Mouse (Mus musculus) naive thymus-derived CD4-positive, alpha-beta T cell, adult 2 months (primary cell): ENCODE results near the gene Slc9a7.

Experiments used
- DNase-seq: peaks from one replicate; pipeline ENCODE4 v3.0.0-alpha.2; 2011; ENCODE audit warnings: low read depth

The Slc9a7 gene

GRCm38 (mm10) chrX:20291282-20292039 lies at the start of gene Slc9a7:
Gene Slc9a7 (minus strand): TSS chrX:20291807.
- peak; percentile 50 for DNase-seq

DNA sequence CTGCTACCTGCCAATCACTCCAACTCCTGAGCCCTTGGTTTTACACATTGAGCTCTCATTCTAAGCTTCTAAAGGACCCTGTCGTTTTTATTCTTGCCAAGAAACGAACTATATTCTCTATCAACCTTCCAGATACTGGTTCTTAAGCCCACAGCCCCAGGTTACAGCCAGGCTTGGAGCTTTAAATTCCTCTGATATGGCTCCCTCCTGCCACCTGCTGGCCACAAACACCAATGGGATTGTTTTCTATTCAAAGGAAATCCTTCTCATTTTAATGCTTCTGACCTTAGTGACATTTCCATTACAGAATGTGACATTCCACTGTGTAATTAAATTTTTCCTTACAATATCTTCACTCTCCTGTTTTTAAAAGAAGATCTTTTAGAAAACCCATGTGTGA lies 44.1 kb upstream of the Slc9a7 start:
- DNase-seq, result peak; percentile 54

GRCm38 (mm10) chrX:20332756-20333155 lies 41.1 kb upstream of the Slc9a7 start:
- DNase-seq, result no peak

DNA sequence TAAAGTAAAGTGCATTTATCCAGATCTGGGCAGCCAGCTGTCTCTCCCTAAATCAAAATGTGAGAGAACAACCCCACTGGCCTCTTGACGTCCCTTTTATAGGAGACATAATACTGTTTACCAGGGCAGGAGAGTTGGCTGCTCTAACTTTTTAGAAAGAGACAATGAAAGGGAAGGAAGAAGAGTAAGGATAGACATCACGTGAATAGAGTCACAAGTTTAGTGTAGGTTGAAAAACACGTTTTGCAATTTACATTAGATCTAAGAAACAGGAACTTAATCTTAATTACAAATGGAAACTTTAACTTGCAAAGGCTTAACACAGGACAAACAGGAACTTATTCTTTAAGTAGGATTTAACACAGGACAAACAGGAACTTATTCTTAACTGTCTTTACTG lies 15.6 kb upstream of the Slc9a7 start:
- no peak for DNase-seq

DNA sequence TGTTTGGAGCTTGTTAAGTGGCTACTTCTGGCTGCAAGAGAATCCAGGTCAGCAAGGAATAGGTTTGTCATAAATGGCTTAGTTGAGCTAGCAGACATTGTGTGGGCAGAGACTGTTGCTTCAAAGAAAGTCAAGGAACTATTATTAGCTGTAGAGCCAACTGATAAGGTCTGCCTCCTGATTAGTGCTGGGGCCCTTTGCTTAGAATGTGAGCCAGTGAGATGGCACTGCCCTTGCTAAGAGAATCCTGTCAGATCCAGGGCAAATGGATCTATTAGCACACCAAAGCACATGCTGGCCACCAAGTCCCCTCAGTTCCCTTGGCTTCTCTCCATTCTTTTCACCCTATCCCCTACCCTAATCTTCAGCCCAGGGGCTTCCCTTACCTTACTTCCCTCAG lies 14.3 kb upstream of the Slc9a7 start:
- no peak for DNase-seq

- no peak for DNase-seq
These were observed 11.7 kb upstream of the Slc9a7 start for GRCm38 (mm10) chrX:20303280-20303679.

DNA sequence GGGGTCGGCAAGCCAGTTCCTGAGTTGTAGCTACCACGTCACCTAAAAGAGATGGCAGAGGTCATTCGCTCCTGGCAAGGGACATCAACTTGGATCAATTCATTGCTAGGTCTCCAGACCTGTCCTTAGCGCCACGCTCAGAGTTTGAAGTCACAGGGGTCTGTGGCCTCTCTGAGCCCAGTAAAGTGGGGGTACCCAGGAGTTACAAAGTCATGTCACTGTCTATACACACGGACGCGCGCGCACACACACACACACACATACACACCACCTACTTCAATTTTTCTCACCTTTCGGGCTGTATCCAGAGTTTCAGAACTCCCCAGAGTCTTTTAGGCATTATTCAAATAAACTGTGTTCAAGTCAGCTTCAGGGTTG lies 422 bp upstream of the Slc9a7 start:
- no peak for DNase-seq

- no peak for DNase-seq
These were observed 892 bp downstream of the Slc9a7 start for GRCm38 (mm10) chrX:20290715-20291114.

DNA sequence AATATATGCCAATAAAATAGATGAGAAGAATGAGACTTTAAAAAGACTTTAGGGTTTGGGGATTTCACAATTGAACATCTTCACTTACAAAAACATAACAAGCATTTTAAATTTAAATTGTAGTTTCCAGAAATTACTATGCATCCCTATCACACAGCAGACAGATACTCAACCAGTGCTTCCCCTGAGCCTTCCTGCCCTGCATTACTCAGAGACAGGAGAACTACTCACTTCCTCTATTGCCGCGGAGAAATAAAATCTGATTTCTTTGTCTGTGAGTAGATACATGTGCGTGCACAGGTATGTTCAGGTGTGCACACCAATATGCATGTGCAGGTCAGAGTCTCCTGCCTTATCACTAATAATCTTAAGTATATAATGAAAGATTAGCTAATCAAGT lies 2.9 kb downstream of the Slc9a7 start:
- no peak for DNase-seq

- DNase-seq, result no peak
These were observed 5.4 kb downstream of the Slc9a7 start for GRCm38 (mm10) chrX:20286254-20286653.

DNA sequence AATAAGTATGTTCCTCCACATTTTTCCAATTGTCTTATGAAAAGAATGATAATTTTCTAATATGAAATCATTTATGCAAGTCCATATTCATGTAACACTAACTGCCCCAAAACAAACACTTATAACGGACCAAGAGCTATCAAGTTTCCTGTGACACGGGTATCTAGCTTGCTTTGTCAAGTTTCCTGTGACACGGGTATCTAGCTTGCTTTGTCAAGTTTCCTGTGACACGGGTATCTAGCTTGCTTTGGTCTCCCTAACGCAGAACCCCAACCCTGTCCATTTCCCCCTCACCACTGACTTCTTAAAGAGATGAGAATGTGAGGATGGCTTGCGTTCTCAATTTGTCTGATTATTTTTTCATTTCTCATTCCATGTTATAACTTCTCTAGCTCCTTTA lies 12.2 kb downstream of the Slc9a7 start:
- no peak for DNase-seq

GRCm38 (mm10) chrX:20273854-20274253 lies 17.8 kb downstream of the Slc9a7 start:
- no peak for DNase-seq

DNA sequence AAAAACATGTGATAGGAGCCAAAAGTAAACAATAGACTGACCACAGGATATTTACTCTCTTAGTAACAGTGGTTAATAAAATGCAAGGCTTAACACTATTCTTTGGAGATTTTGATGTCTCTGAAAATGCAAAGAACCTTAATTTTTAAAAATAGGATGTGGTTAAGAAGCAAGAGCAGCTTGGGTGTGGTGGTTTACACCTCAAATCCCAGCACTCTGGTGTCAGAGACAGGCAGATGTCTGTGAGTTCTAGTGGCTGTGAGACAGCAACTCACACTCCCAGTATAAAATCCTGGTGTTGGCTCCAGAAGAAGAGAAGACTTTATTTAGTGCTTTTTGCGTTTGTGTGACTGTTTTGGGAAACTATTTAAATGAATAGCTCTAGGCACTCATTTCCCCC lies 19.6 kb downstream of the Slc9a7 start:
- no peak for DNase-seq

DNA sequence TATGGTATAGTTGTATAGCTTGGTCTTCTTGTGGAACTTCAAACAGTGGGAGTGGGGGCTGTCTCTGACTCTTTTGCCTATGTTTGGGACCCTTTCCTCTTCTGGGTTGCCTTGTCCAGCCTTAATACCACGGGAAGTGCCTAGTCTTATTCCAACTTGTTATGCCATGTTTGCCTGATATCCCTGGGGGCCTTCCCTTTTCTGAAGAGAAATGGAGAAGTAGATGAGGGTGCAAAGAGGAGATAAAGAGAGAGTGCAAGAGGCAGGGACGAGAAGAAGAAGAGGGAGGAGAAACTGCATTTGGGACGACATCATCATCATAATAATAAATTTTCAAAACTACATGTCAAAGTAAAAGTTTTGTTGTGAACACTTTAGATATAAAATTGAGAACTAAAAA lies 21.6 kb downstream of the Slc9a7 start:
- no peak for DNase-seq

GRCm38 (mm10) chrX:20264370-20264769 lies 27.2 kb downstream of the Slc9a7 start:
- no peak for DNase-seq

GRCm38 (mm10) chrX:20228102-20228501 lies 63.5 kb downstream of the Slc9a7 start:
- no peak for DNase-seq

DNA sequence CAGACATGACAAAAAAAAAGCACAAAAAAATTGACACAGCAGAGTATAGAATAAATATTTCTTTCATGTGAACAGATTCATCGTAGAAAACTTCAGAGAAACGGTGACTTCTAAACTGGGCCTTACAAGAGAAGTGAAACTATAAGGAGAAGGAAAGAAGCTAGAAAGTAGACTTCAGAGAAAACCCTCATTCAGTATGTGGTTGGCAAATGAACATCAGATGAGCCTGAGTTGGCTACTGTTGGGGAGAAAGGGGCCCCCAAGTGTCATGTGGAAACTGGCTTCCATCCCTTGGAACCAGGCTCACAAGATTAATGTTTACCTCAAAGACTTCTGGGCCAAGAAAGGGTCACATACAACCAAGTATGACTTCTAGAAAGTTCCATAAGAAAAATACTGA lies 70.1 kb downstream of the Slc9a7 start:
- no peak for DNase-seq

DNA sequence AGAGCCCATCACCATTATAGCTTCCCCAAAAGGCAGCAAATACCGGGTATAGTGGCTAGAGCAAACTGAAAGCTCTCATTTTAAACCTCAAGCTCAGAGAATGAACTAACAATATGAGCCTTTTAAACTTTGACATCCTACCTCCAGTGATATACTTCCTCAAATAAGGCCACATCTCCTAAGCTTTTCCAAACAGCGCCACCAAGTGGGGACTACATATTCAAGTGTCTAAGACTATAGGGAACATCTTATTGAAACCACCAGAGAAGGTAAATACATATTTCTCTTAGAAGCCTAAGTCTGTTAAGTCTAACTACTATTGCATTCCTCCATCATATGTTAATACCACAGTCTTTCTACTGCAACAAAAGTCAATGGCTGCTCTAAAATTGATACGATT lies 106.0 kb downstream of the Slc9a7 start:
- no peak for DNase-seq

- DNase-seq, result no peak
These were observed 114.8 kb downstream of the Slc9a7 start for GRCm38 (mm10) chrX:20176792-20177191.

DNA sequence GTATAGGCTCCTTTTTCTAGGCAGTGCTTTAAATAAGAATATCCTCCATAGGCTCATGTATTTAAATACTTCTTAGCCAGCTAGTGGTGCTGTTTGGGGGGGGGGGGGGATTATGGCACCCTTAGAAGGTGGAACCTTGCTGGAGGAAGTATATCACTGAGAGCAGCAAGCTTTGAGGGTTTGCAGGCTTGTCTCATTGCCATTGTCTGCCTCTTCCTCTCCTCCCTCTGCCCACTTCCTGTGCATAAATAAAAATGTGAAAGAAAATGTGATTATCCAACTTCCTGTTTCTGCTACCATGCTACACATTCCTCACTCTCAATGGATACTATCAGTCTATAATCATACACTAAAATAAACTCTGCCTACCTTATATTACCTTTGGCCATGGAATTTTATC lies 123.2 kb downstream of the Slc9a7 start:
- DNase-seq, result no peak

- DNase-seq, result no peak
These were observed 126.6 kb downstream of the Slc9a7 start for GRCm38 (mm10) chrX:20164984-20165383.

DNA sequence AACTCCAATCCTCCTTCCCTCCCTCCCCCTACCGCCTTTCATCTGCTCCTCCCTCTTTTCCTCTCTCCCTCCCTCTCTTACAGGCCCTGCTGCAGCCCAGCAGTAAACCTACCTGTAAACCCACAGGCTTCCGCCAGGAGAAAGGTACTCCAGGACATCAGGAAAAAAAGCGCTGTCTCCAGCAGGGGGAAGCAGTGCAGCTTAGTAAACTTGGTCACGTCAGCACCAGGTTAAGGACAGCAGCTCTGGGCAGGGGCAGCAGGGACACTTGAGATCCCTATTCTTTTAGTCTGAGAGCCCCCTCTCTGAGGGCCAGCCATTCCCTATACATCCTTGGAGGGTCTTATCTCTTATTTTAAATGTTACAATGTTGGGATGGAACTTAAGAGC lies 129.3 kb downstream of the Slc9a7 start:
- DNase-seq, result peak; percentile 3

GRCm38 (mm10) chrX:20161687-20162321 lies 129.8 kb downstream of the Slc9a7 start:
- DNase-seq, result no peak

- DNase-seq, result no peak
These were observed 131.3 kb downstream of the Slc9a7 start for GRCm38 (mm10) chrX:20160301-20160700.
